Comparison of ENCODE assay signal across 8 mouse cellular contexts in the genomic region with DNA sequence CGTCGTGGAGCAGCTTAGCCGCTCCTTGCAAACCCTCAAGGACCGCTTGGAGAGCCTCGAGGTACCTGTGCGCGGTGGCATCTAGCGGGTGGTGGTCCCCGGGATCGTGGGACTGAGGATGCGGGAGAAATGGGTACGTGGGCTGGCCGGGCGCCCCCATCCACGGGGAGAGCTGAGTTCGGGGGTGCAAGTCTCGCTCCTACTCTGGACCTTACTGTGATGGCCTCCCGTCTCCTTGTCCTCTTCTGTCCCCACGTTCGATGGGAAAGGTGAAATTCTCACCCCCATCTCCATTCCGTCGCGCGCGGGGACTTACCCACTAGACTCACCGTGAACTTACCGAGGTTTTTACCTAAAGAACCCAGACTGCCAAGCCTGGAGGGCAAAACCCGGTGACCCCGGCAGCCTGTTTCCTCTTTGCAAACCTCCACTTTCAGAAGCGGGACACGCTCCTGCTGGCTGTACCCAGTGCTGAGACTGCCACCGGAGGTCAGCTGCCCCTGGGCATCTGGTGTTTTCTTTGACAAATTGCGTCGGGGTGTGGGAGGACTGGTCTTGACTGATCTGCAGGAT. TPM values are rescaled to one million over a fixed set of nuclear protein-coding genes. Genes with fewer than 3 reads are reported as not detected.
DNase-seq lines count a peak whose midpoint lies in the region; ATAC-seq and TF ChIP-seq lines count a peak whose summit lies in the region.

No protein-coding gene starts in this region.

- H3K4me2 ChIP-seq in kidney, embryonic 16.5 days (replicated peaks; ENCODE audit: low read depth, low read length), result peak overlapping the region; percentile 47
- peak overlapping the region; percentile 48 for H3K4me2 ChIP-seq in embryonic facial prominence, embryonic 11.5 days (ENCODE audit: low read depth, low read length)
- H3K4me2 ChIP-seq in intestine, embryonic 15.5 days (replicated peaks), result peak overlapping the region; percentile 78

- TF ChIP-seq CTCF in olfactory bulb, adult 2 months (IDR thresholded peaks at IDR 0.05; ENCODE audit: insufficient read depth, low read depth, low read length), result no peak

- peak overlapping the region; percentile 36 for H3K4me3 ChIP-seq in kidney, embryonic 16.5 days (ENCODE audit: low read length)
- H3K4me3 ChIP-seq in embryonic facial prominence, embryonic 11.5 days (ENCODE audit: low read depth, low read length), result peak overlapping the region; percentile 23
- H3K4me3 ChIP-seq in intestine, embryonic 15.5 days (replicated peaks), result peak overlapping the region; percentile 37
- peak overlapping the region; percentile 63 for H3K4me3 ChIP-seq in olfactory bulb, adult 2 months (ENCODE audit: insufficient read depth, low read depth, low read length)

- no peak overlapping the region for H3K27ac ChIP-seq in kidney, embryonic 16.5 days (ENCODE audit: low read length)
- no peak overlapping the region for H3K27ac ChIP-seq in embryonic facial prominence, embryonic 11.5 days (replicated peaks; ENCODE audit: low read depth, low read length)
- no peak overlapping the region for H3K27ac ChIP-seq in intestine, embryonic 15.5 days
- peak overlapping the region; percentile 45; the same call in 1 of the 2 replicates for H3K27ac ChIP-seq in olfactory bulb, adult 2 months (ENCODE audit: insufficient read depth, low read depth, low read length)

- H3K4me1 ChIP-seq in kidney, embryonic 16.5 days (ENCODE audit: insufficient read depth, low read length), result 0 out of 2 replicates have a peak, but pooled peaks cover 7% of the 10 kb centered on the region
- no peaks in the 10 kb centered on the region for H3K4me1 ChIP-seq in embryonic facial prominence, embryonic 11.5 days (ENCODE audit: control insufficient read depth, insufficient read depth, low read length)
- H3K4me1 ChIP-seq in intestine, embryonic 15.5 days (replicated peaks), result peaks cover 12% of the 10 kb centered on the region
- H3K4me1 ChIP-seq in olfactory bulb, adult 2 months (ENCODE audit: control insufficient read depth, insufficient read depth, low read length), result peaks cover 22% of the 10 kb centered on the region

- no peak for TF ChIP-seq POLR2A in olfactory bulb, adult 2 months (IDR thresholded peaks at IDR 0.05; ENCODE audit: insufficient read depth, low read depth, low read length)

- peaks cover 71% of the 10 kb centered on the region for H3K27me3 ChIP-seq in kidney, embryonic 16.5 days (ENCODE audit: insufficient read depth, low read length)
- H3K27me3 ChIP-seq in embryonic facial prominence, embryonic 11.5 days (ENCODE audit: control insufficient read depth, insufficient read depth, low read length), result peaks cover 24% of the 10 kb centered on the region
- peaks cover 36% of the 10 kb centered on the region for H3K27me3 ChIP-seq in intestine, embryonic 15.5 days (replicated peaks)

- ATAC-seq in kidney, embryonic 16.5 days (ENCODE audit: low FRiP score, low TSS enrichment), result no peak
- ATAC-seq in embryonic facial prominence, embryonic 11.5 days (replicated peaks; ENCODE audit: insufficient number of reproducible peaks, low FRiP score, low TSS enrichment, low read depth), result no peak
- no peak for ATAC-seq in intestine, embryonic 15.5 days
- no peak for ATAC-seq in monocyte, adult 5-6 weeks (replicated peaks; ENCODE audit: insufficient number of reproducible peaks, low FRiP score, low TSS enrichment, poor library complexity, severe bottlenecking)
- no peak for ATAC-seq in megakaryocyte-erythroid progenitor cell, adult 5-6 weeks (replicated peaks; ENCODE audit: low FRiP score, low TSS enrichment, poor library complexity, severe bottlenecking)

- no peaks in the 10 kb centered on the region for H3K9me3 ChIP-seq in kidney, embryonic 16.5 days (ENCODE audit: low read length)
- H3K9me3 ChIP-seq in embryonic facial prominence, embryonic 11.5 days (replicated peaks; ENCODE audit: control insufficient read depth, low read length), result no peaks in the 10 kb centered on the region
- H3K9me3 ChIP-seq in intestine, embryonic 15.5 days, result no peaks in the 10 kb centered on the region

- no peaks in the 10 kb centered on the region for H3K36me3 ChIP-seq in kidney, embryonic 16.5 days (ENCODE audit: insufficient read depth, low read length)
- H3K36me3 ChIP-seq in embryonic facial prominence, embryonic 11.5 days (replicated peaks; ENCODE audit: control insufficient read depth, insufficient read depth, low read depth, low read length), result no peaks in the 10 kb centered on the region
- H3K36me3 ChIP-seq in intestine, embryonic 15.5 days, result no peaks in the 10 kb centered on the region

- WGBS in kidney, embryonic 16.5 days, result 5% methylated on average over 34 of the region's 34 CpGs
- 2% methylated on average over 34 of the region's 34 CpGs for WGBS in embryonic facial prominence, embryonic 11.5 days
- 5% methylated on average over 34 of the region's 34 CpGs for WGBS in intestine, embryonic 15.5 days
- 2% methylated on average over 34 of the region's 34 CpGs for WGBS in olfactory bulb, adult 2 months

- no peak overlapping the region for H3K9ac ChIP-seq in kidney, embryonic 16.5 days (replicated peaks; ENCODE audit: low read length)
- H3K9ac ChIP-seq in embryonic facial prominence, embryonic 11.5 days (replicated peaks; ENCODE audit: low read length), result no peak overlapping the region
- H3K9ac ChIP-seq in intestine, embryonic 15.5 days, result peak overlapping the region; percentile 45

- no peak for DNase-seq in kidney, postnatal 14 days
- DNase-seq in embryonic facial prominence, embryonic 11.5 days (ENCODE audit: low spot score), result peak; percentile 10
- DNase-seq in B cell, adult 2 months, result no peak

RNA-seq across cellular contexts. Expression of a gene that starts 0.8 kb away (rescaled TPM):
- polyA plus RNA-seq in kidney, embryonic 16.5 days (2015; fragmentation: Nextera tagmentation; extraction: Ambion mirVana), result 0.80 and 0.90 TPM in 2 replicates
- polyA plus RNA-seq in embryonic facial prominence, embryonic 11.5 days (2014; fragmentation: Nextera tagmentation; extraction: Ambion mirVana), result 0.67 and 1.4 TPM in 2 replicates
- polyA plus RNA-seq in intestine, embryonic 15.5 days (2015; fragmentation: Nextera tagmentation; extraction: Ambion mirVana), result 2.0 and 2.1 TPM in 2 replicates
- polyA plus RNA-seq in olfactory bulb, adult 2 months (2012; ENCODE audit: insufficient read depth, insufficient read length, low replicate concordance, missing spikeins), result not detected in 2 replicates
- total RNA-seq in monocyte, adult 5-6 weeks (2017), result not detected in 3 replicates
- not detected in 2 replicates for total RNA-seq in megakaryocyte-erythroid progenitor cell, adult 5-6 weeks (2014; fragmentation: Nextera tagmentation)
- not detected in 2 replicates for total RNA-seq in megakaryocyte-erythroid progenitor cell, adult 5-6 weeks (2017)
